Mouse (Mus musculus) midbrain, postnatal 0 days (tissue): ENCODE results near the gene Ucn. TPM values are rescaled to one million over a fixed set of nuclear protein-coding genes. Genes with fewer than 3 reads are reported as not detected.
A peak's percentile ranks its signal among the peaks of the same experiment; 100 is the strongest.

Experiments
- ATAC-seq: fragments of 200-750 bp; cut with Nextera tagmentation; 2 replicates; pipeline ENCODE4 v1.8.0; 2017; ENCODE audit warnings: moderate number of reproducible peaks, mild to moderate bottlenecking, moderate TSS enrichment, moderate library complexity; ENCODE audit not compliant: low FRiP score
- DNase-seq: peaks from one replicate; pipeline ENCODE4 v3.0.0-alpha.2; 2015; ENCODE audit warnings: low spot score
- H3K27ac ChIP-seq: fragments of 300-500 bp; sonication (generic); 2 replicates; pipeline ENCODE4 v1.5.1; 2014; ENCODE audit warnings: low read depth, mild to moderate bottlenecking, low read length, mixed read lengths
- H3K27me3 ChIP-seq: fragments of 300-500 bp; sonication (generic); 2 replicates; pipeline ENCODE4 v1.6.1; 2014; ENCODE audit warnings: low read length, control low read depth, mixed read lengths; ENCODE audit not compliant: insufficient read depth
- H3K36me3 ChIP-seq: fragments of 300-500 bp; sonication (generic); 2 replicates; pipeline ENCODE4 v1.6.1; 2014; ENCODE audit warnings: low read length, control low read depth, mixed read lengths; ENCODE audit not compliant: insufficient read depth
- H3K4me1 ChIP-seq: fragments of 300-500 bp; sonication (generic); 2 replicates; pipeline ENCODE4 v1.6.1; 2014; ENCODE audit warnings: mild to moderate bottlenecking, control low read depth, antibody characterized with exemption, low read length, mixed read lengths; ENCODE audit not compliant: insufficient read depth
- H3K4me2 ChIP-seq: fragments of 300-500 bp; sonication (generic); 2 replicates; pipeline ENCODE4 v1.6.1; 2014; ENCODE audit warnings: low read depth, mild to moderate bottlenecking, low read length, mixed read lengths; ENCODE audit not compliant: poor library complexity, severe bottlenecking
- H3K4me3 ChIP-seq: fragments of 300-500 bp; sonication (generic); 2 replicates; pipeline ENCODE4 v1.5.1; 2014; ENCODE audit warnings: low read depth, mild to moderate bottlenecking, low read length, moderate library complexity
- H3K9ac ChIP-seq: fragments of 300-500 bp; sonication (generic); replicated peaks from 2 replicates; pipeline ENCODE4 v1.6.1; 2014; ENCODE audit warnings: mild to moderate bottlenecking, low read length, moderate library complexity, mixed read lengths; ENCODE audit not compliant: poor library complexity, severe bottlenecking
- H3K9me3 ChIP-seq: fragments of 300-500 bp; sonication (generic); 2 replicates; pipeline ENCODE4 v1.6.1; 2016; ENCODE audit warnings: low read length, control low read depth
- CTCF ChIP-seq: IDR thresholded peaks from 2 replicates; pipeline ENCODE4 v1.5.1; 2016; ENCODE audit warnings: antibody characterized with exemption, mild to moderate bottlenecking
- WGBS: fragments of 180-500 bp; shearing (Covaris S2); extraction: QIAGEN DNeasy Blood & Tissue Kit; methylation state at CpG from one replicate; pipeline ENCODE4 v1.1.7; 2014; 5-methylcytosine and 5-hydroxymethylcytosine counted together
- polyA plus RNA-seq: library from polyadenylated mRNA; unstranded; fragments of >200 nt; fragmentation: Nextera tagmentation; extraction: Ambion mirVana; gene quantifications from 2 replicates; pipeline ENCODE4 v1.2.1, GENCODE M21; 2015
- total RNA-seq: library from RNA; depleted of rRNA; stranded (reverse); fragments of >200 nt; gene quantifications from 2 replicates; pipeline ENCODE4 v1.2.3, GENCODE M21; 2014

The Ucn gene
- total and polyA plus RNA-seq, 2 experiments from 2014 or later, result not detected

- Histone ChIP-seq H3K9me3 (no peaks in the 10 kb centered on the region), H3K36me3 (peaks cover 66% of the 10 kb centered on the region), H3K4me1 (no peaks in the 10 kb centered on the region), H3K4me3 (no peak overlapping the region), H3K4me2 (no peak overlapping the region), H3K27me3 (no peaks in the 10 kb centered on the region), H3K9ac (no peak overlapping the region), H3K27ac (no peak overlapping the region)
- ATAC-seq, result no peak
- WGBS, result 88% methylated on average over 4 of the region's 4 CpGs
- no peak for DNase-seq
- TF ChIP-seq CTCF, result no peak
Observed at GRCm38 (mm10) chr5:31168630-31169029, 30.0 kb upstream of the Ucn start.

- H3K9me3 ChIP-seq, result no peaks in the 10 kb centered on the region
- DNase-seq, result no peak
- no peak overlapping the region for H3K27ac ChIP-seq
- TF ChIP-seq CTCF, result no peak
- H3K4me3 ChIP-seq, result no peak overlapping the region
- ATAC-seq, result no peak
- H3K4me1 ChIP-seq, result no peaks in the 10 kb centered on the region
- H3K36me3 ChIP-seq, result peaks cover 63% of the 10 kb centered on the region
- 88% methylated on average over 1 of the region's 1 CpGs for WGBS
- no peak overlapping the region for H3K4me2 ChIP-seq
- no peak overlapping the region for H3K9ac ChIP-seq
- no peaks in the 10 kb centered on the region for H3K27me3 ChIP-seq
Observed at GRCm38 (mm10) chr5:31164878-31165277, 26.2 kb upstream of the Ucn start.

GRCm38 (mm10) chr5:31162462-31162861 lies 23.8 kb upstream of the Ucn start:
- no peaks in the 10 kb centered on the region for H3K9me3 ChIP-seq
- H3K4me3 ChIP-seq, result no peak overlapping the region
- no peak overlapping the region for H3K27ac ChIP-seq
- H3K4me2 ChIP-seq, result no peak overlapping the region
- no peaks in the 10 kb centered on the region for H3K4me1 ChIP-seq
- peaks cover 63% of the 10 kb centered on the region for H3K36me3 ChIP-seq
- ATAC-seq (no peak), DNase-seq (no peak)
- no peak for TF ChIP-seq CTCF
- no peaks in the 10 kb centered on the region for H3K27me3 ChIP-seq
- H3K9ac ChIP-seq, result no peak overlapping the region

- Histone ChIP-seq H3K27me3 (no peaks in the 10 kb centered on the region), H3K4me3 (peak within 1 kb of the TSS; percentile 61), H3K4me2 (peak within 1 kb of the TSS; percentile 70), H3K9me3 (no peaks in the 10 kb centered on the region), H3K9ac (peak within 1 kb of the TSS; percentile 69), H3K27ac (peak within 1 kb of the TSS; percentile 72), H3K36me3 (peaks cover 27% of the 10 kb centered on the region), H3K4me1 (peaks cover 5% of the 10 kb centered on the region; the same call in 1 of the 2 replicates)
- DNase-seq, result peak; percentile 90
- WGBS, result under 1% methylated on average over 19 of the region's 19 CpGs
- TF ChIP-seq CTCF, result no peak
- ATAC-seq, result peak; percentile 94
Observed at GRCm38 (mm10) chr5:31154152-31154553, 15.5 kb upstream of the Ucn start, which contains the start of gene Mpv17. Gene Mpv17, minus strand, starts transcription at chr5:31154251.

- 0 out of 2 replicates have a peak overlapping the region, but pooled peaks have one; percentile 72 for H3K27ac ChIP-seq
- WGBS, result 35% methylated on average over 6 of the region's 6 CpGs
- peak overlapping the region; percentile 70 for H3K4me2 ChIP-seq
- no peak for TF ChIP-seq CTCF
- H3K9ac ChIP-seq, result peak overlapping the region; percentile 69
- peak; percentile 21; the same call in 1 of the 2 replicates for ATAC-seq
- no peak for DNase-seq
- H3K4me1 ChIP-seq, result peaks cover 5% of the 10 kb centered on the region; the same call in 1 of the 2 replicates
- H3K4me3 ChIP-seq, result peak overlapping the region; percentile 61
- no peaks in the 10 kb centered on the region for H3K9me3 ChIP-seq
- peaks cover 22% of the 10 kb centered on the region for H3K36me3 ChIP-seq
- no peaks in the 10 kb centered on the region for H3K27me3 ChIP-seq
Observed at GRCm38 (mm10) chr5:31153516-31154151, 15.0 kb upstream of the Ucn start.

- ATAC-seq, result no peak
- peaks cover 5% of the 10 kb centered on the region; the same call in 1 of the 2 replicates for H3K4me1 ChIP-seq
- H3K9ac ChIP-seq, result no peak overlapping the region
- H3K9me3 ChIP-seq, result no peaks in the 10 kb centered on the region
- no peak overlapping the region for H3K4me3 ChIP-seq
- H3K27me3 ChIP-seq, result no peaks in the 10 kb centered on the region
- peaks cover 5% of the 10 kb centered on the region; the same call in 1 of the 2 replicates for H3K36me3 ChIP-seq
- no peak overlapping the region for H3K4me2 ChIP-seq
- no peak overlapping the region for H3K27ac ChIP-seq
- 89% methylated on average over 3 of the region's 3 CpGs for WGBS
- no peak for TF ChIP-seq CTCF
- no peak for DNase-seq
Observed at GRCm38 (mm10) chr5:31151746-31152145, 13.1 kb upstream of the Ucn start.
